Mouse (Mus musculus): Measurements from ENCODE around the gene Sumo2. TPM values are rescaled to one million over a fixed set of nuclear protein-coding genes. Genes with fewer than 3 reads are reported as not detected.
A peak's percentile ranks its signal among the peaks of the same experiment; 100 is the strongest.

The Sumo2 gene
- 838 and 864 TPM in 2 replicates for polyA plus RNA-seq (2014; fragmentation: Nextera tagmentation; extraction: Ambion mirVana)

GRCm38 (mm10) chr11:115536038-115536681 is at the start of gene Sumo2:
Gene Sumo2, minus strand, starts transcription at chr11:115536276.
- H3K9me3 ChIP-seq (ENCODE audit: control insufficient read depth, low read length) = no peaks in the 10 kb centered on the region
- DNase-seq (ENCODE audit: low spot score) (peak; percentile 97), ATAC-seq (ENCODE audit: low read depth) (peak; percentile 89)
- 0% methylated on average over 22 of the region's 70 CpGs for WGBS
- no peaks in the 10 kb centered on the region for H3K27me3 ChIP-seq (replicated peaks; ENCODE audit: control insufficient read depth, insufficient read depth, low read length)
- H3K36me3 ChIP-seq (ENCODE audit: control insufficient read depth, insufficient read depth, low read length) = peaks cover 36% of the 10 kb centered on the region
- peak within 1 kb of the TSS; percentile 93 for H3K4me3 ChIP-seq (ENCODE audit: low read depth, low read length)
- peak within 1 kb of the TSS; percentile 96 for H3K9ac ChIP-seq (ENCODE audit: low read depth, low read length)
- H3K4me2 ChIP-seq (ENCODE audit: low read depth, low read length) = peak within 1 kb of the TSS; percentile 88
- H3K27ac ChIP-seq (replicated peaks; ENCODE audit: low read depth, low read length) = peak within 1 kb of the TSS; percentile 100
- peaks cover 16% of the 10 kb centered on the region; the same call in 1 of the 2 replicates for H3K4me1 ChIP-seq (ENCODE audit: control insufficient read depth, insufficient read depth, low read length)

- Histone ChIP-seq H3K9ac (ENCODE audit: low read depth, low read length) (no peak overlapping the region), H3K4me2 (ENCODE audit: low read depth, low read length) (no peak overlapping the region), H3K4me1 (ENCODE audit: control insufficient read depth, insufficient read depth, low read length) (no peaks in the 10 kb centered on the region), H3K36me3 (ENCODE audit: control insufficient read depth, insufficient read depth, low read length) (peaks cover 94% of the 10 kb centered on the region), H3K27ac (replicated peaks; ENCODE audit: low read depth, low read length) (no peak overlapping the region), H3K27me3 (replicated peaks; ENCODE audit: control insufficient read depth, insufficient read depth, low read length) (no peaks in the 10 kb centered on the region), H3K9me3 (ENCODE audit: control insufficient read depth, low read length) (no peaks in the 10 kb centered on the region), H3K4me3 (ENCODE audit: low read depth, low read length) (no peak overlapping the region)
- DNase-seq (ENCODE audit: low spot score) = no peak
- 85% methylated on average over 7 of the region's 7 CpGs for WGBS
- ATAC-seq (ENCODE audit: low read depth) = no peak
Measured at GRCm38 (mm10) chr11:115585573-115586100, 49.6 kb upstream of the Sumo2 start.

GRCm38 (mm10) chr11:115584376-115585073 is 48.4 kb upstream of the Sumo2 start:
- Histone ChIP-seq H3K9me3 (ENCODE audit: control insufficient read depth, low read length) (no peaks in the 10 kb centered on the region), H3K27me3 (replicated peaks; ENCODE audit: control insufficient read depth, insufficient read depth, low read length) (no peaks in the 10 kb centered on the region), H3K36me3 (ENCODE audit: control insufficient read depth, insufficient read depth, low read length) (peaks cover 93% of the 10 kb centered on the region), H3K4me2 (ENCODE audit: low read depth, low read length) (no peak overlapping the region), H3K9ac (ENCODE audit: low read depth, low read length) (no peak overlapping the region), H3K4me1 (ENCODE audit: control insufficient read depth, insufficient read depth, low read length) (no peaks in the 10 kb centered on the region), H3K27ac (replicated peaks; ENCODE audit: low read depth, low read length) (no peak overlapping the region), H3K4me3 (ENCODE audit: low read depth, low read length) (no peak overlapping the region)
- ATAC-seq (ENCODE audit: low read depth) = no peak
- WGBS = 85% methylated on average over 10 of the region's 10 CpGs
- DNase-seq (ENCODE audit: low spot score) = no peak

GRCm38 (mm10) chr11:115582913-115583606 is 47.0 kb upstream of the Sumo2 start:
- H3K9me3 ChIP-seq (ENCODE audit: control insufficient read depth, low read length) = no peaks in the 10 kb centered on the region
- no peak overlapping the region for H3K4me2 ChIP-seq (ENCODE audit: low read depth, low read length)
- H3K27ac ChIP-seq (replicated peaks; ENCODE audit: low read depth, low read length) = no peak overlapping the region
- no peak for DNase-seq (ENCODE audit: low spot score)
- ATAC-seq (ENCODE audit: low read depth) = no peak
- peaks cover 96% of the 10 kb centered on the region for H3K36me3 ChIP-seq (ENCODE audit: control insufficient read depth, insufficient read depth, low read length)
- no peak overlapping the region for H3K4me3 ChIP-seq (ENCODE audit: low read depth, low read length)
- no peak overlapping the region for H3K9ac ChIP-seq (ENCODE audit: low read depth, low read length)
- WGBS = 77% methylated on average over 10 of the region's 10 CpGs
- no peaks in the 10 kb centered on the region for H3K4me1 ChIP-seq (ENCODE audit: control insufficient read depth, insufficient read depth, low read length)
- H3K27me3 ChIP-seq (replicated peaks; ENCODE audit: control insufficient read depth, insufficient read depth, low read length) = no peaks in the 10 kb centered on the region

GRCm38 (mm10) chr11:115579080-115579479 is 43.0 kb upstream of the Sumo2 start:
- ATAC-seq (ENCODE audit: low read depth) = no peak
- no peak overlapping the region for H3K4me3 ChIP-seq (ENCODE audit: low read depth, low read length)
- no peak overlapping the region for H3K27ac ChIP-seq (replicated peaks; ENCODE audit: low read depth, low read length)
- peaks cover 70% of the 10 kb centered on the region for H3K36me3 ChIP-seq (ENCODE audit: control insufficient read depth, insufficient read depth, low read length)
- no peak for DNase-seq (ENCODE audit: low spot score)
- no peaks in the 10 kb centered on the region for H3K9me3 ChIP-seq (ENCODE audit: control insufficient read depth, low read length)
- H3K9ac ChIP-seq (ENCODE audit: low read depth, low read length) = no peak overlapping the region
- H3K4me2 ChIP-seq (ENCODE audit: low read depth, low read length) = no peak overlapping the region
- no peaks in the 10 kb centered on the region for H3K4me1 ChIP-seq (ENCODE audit: control insufficient read depth, insufficient read depth, low read length)
- no peaks in the 10 kb centered on the region for H3K27me3 ChIP-seq (replicated peaks; ENCODE audit: control insufficient read depth, insufficient read depth, low read length)

- Histone ChIP-seq H3K36me3 (ENCODE audit: control insufficient read depth, insufficient read depth, low read length) (peaks cover 42% of the 10 kb centered on the region), H3K9ac (ENCODE audit: low read depth, low read length) (peak overlapping the region; percentile 79), H3K27me3 (replicated peaks; ENCODE audit: control insufficient read depth, insufficient read depth, low read length) (no peaks in the 10 kb centered on the region), H3K27ac (replicated peaks; ENCODE audit: low read depth, low read length) (no peak overlapping the region), H3K4me3 (ENCODE audit: low read depth, low read length) (peak overlapping the region; percentile 61), H3K4me2 (ENCODE audit: low read depth, low read length) (peak overlapping the region; percentile 81), H3K9me3 (ENCODE audit: control insufficient read depth, low read length) (no peaks in the 10 kb centered on the region), H3K4me1 (ENCODE audit: control insufficient read depth, insufficient read depth, low read length) (peaks cover 12% of the 10 kb centered on the region)
- DNase-seq (ENCODE audit: low spot score) (no peak), ATAC-seq (ENCODE audit: low read depth) (no peak)
- 14% methylated on average over 7 of the region's 7 CpGs for WGBS
Measured at GRCm38 (mm10) chr11:115564961-115565360, 28.9 kb upstream of the Sumo2 start.

- DNase-seq (ENCODE audit: low spot score) (peak; percentile 98), ATAC-seq (ENCODE audit: low read depth) (peak; percentile 94)
- peak within 1 kb of the TSS; percentile 79 for H3K9ac ChIP-seq (ENCODE audit: low read depth, low read length)
- H3K4me1 ChIP-seq (ENCODE audit: control insufficient read depth, insufficient read depth, low read length) = peaks cover 12% of the 10 kb centered on the region
- peak within 1 kb of the TSS; percentile 81 for H3K4me2 ChIP-seq (ENCODE audit: low read depth, low read length)
- peaks cover 35% of the 10 kb centered on the region for H3K36me3 ChIP-seq (ENCODE audit: control insufficient read depth, insufficient read depth, low read length)
- H3K27ac ChIP-seq (replicated peaks; ENCODE audit: low read depth, low read length) = peak within 1 kb of the TSS; percentile 79
- no peaks in the 10 kb centered on the region for H3K27me3 ChIP-seq (replicated peaks; ENCODE audit: control insufficient read depth, insufficient read depth, low read length)
- H3K4me3 ChIP-seq (ENCODE audit: low read depth, low read length) = peak within 1 kb of the TSS; percentile 61
- 0% methylated on average over 34 of the region's 42 CpGs for WGBS
- no peaks in the 10 kb centered on the region for H3K9me3 ChIP-seq (ENCODE audit: control insufficient read depth, low read length)
Measured at GRCm38 (mm10) chr11:115564064-115564809, 28.2 kb upstream of the Sumo2 start, which contains the start of gene Nup85. Gene Nup85, plus strand, starts transcription at chr11:115564434.

- ATAC-seq (ENCODE audit: low read depth) (no peak), DNase-seq (ENCODE audit: low spot score) (peak; percentile 13)
- Histone ChIP-seq H3K9ac (ENCODE audit: low read depth, low read length) (peak overlapping the region; percentile 79), H3K36me3 (ENCODE audit: control insufficient read depth, insufficient read depth, low read length) (peaks cover 27% of the 10 kb centered on the region), H3K27me3 (replicated peaks; ENCODE audit: control insufficient read depth, insufficient read depth, low read length) (no peaks in the 10 kb centered on the region), H3K4me3 (ENCODE audit: low read depth, low read length) (peak overlapping the region; percentile 61), H3K9me3 (ENCODE audit: control insufficient read depth, low read length) (no peaks in the 10 kb centered on the region), H3K27ac (replicated peaks; ENCODE audit: low read depth, low read length) (peak overlapping the region; percentile 79; the same call in 1 of the 2 replicates), H3K4me1 (ENCODE audit: control insufficient read depth, insufficient read depth, low read length) (peaks cover 12% of the 10 kb centered on the region), H3K4me2 (ENCODE audit: low read depth, low read length) (peak overlapping the region; percentile 81)
- WGBS = 51% methylated on average over 4 of the region's 4 CpGs
Measured at GRCm38 (mm10) chr11:115563406-115563805, 27.3 kb upstream of the Sumo2 start.

All from embryonic facial prominence, embryonic 14.5 days (tissue).